Mouse (Mus musculus) lung, postnatal 36 days (tissue): ENCODE measurements around the gene Ccdc73.
"Not testable (repeated sequence)": the region's sequence is repeated elsewhere in the genome, so short reads cannot be mapped to it uniquely, and the experiment has no call there.

Experiments used
- DNase-seq: peaks from one replicate; pipeline ENCODE4 v3.0.0; 2022; ENCODE audit warnings: mixed read lengths

The Ccdc73 gene

DNA sequence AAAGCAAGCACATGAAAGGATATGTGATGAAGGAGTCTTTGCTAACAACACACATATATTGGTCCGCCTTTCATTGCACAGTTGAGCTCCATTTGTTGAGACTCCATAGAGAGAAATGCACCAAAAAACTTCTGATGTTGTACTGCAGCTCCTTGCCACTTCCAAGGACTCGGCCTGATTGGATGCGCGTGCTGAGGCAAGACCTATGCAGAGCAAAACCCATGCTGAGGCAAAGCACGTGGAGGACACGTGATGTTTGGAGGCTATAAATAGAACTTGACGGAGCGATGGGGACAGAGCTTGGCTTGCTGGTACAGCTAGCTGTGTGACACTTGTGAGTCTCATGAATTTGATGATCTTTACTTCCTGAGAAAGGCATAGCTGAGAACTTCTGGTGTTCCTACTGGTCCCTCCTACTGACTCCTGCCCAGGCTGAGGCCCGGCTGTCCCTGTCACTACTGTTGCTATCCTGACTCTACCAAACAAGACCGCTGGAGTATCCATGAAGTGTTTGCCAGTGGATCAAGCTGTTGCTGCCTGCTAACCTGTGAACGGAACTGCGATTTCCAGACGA, at the start of gene Ccdc73:
Ccdc73 (plus strand) TSS at position 524 of the 574 bp plus-strand sequence.
- DNase-seq, result no peak

DNA sequence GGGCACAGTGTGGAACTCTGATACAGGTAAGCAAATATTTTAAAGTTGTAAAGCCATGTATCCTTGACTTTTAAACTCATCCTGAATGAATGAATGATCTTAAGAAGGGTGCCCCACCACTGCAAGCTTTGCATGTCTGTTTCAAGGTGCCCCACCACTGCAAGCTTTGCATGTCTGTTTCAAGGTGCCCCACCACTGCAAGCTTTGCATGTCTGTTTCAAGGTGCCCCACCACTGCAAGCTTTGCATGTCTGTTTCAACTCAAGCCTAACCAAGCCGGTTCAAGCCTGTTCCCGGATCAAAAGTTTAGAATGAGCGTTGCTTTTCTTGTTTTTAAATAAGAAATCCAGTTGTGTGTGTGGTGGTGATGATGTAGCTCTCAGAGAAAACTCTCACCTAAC, 48.8 kb upstream of the Ccdc73 start:
- not testable (repeated sequence) for DNase-seq

DNA sequence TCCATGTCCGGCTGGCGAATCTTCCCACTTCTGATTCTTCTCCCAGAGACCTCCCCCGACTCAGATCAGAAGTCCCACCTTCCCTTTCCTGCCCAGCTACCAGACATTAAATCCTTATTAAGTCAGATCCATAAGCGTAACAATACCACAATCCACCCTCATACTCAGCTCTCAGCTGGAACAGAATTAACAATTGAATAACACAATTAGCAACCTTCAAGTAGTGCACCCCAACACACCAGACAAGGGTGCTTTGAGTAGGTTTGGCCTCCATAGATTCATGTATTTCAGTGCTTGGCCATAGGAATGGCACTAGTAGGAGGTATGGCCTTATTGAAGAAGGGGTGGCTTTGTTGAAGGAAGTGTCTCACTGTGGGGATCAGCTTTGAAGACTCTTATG, 41.4 kb upstream of the Ccdc73 start:
- DNase-seq, result no peak

DNA sequence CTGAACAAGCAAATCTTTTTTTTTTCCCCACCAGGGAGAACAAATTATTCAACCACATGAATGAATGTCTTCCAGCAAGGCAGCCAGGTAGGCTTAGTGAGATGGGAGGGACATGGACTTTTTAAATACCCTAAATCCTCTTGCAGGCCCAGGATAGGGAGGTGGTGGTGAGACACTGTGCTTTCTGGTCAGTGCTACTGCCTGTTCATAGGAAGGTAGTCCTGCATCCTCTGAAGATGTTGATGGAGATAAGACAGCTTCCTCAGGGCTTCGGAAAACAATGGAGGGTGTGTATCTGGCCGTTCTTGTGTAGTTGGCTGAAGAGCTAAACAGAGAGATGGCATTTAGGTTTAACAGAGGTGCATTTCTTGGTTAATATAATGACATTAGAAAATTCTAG, 35.1 kb upstream of the Ccdc73 start:
- DNase-seq, result peak; percentile 8

DNA sequence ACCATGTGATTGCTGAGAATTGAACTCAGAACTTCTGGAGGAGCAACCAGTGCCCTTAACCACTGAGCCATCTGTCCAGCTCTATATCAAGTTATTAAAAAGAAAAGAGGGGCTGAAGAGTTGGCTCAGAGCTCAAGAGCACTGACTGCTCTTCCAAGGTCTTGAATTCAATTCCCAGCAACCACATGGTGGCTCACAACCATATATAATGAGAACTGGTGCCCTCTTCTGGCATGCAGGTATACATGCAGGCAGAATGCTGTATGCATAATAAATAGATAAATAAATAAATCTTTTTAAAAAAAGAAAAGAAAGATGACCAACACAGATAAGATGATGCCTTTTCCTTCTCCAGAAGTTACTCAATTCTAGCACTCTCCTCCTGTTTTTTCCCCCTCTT, 26.6 kb upstream of the Ccdc73 start:
- no peak for DNase-seq

DNA sequence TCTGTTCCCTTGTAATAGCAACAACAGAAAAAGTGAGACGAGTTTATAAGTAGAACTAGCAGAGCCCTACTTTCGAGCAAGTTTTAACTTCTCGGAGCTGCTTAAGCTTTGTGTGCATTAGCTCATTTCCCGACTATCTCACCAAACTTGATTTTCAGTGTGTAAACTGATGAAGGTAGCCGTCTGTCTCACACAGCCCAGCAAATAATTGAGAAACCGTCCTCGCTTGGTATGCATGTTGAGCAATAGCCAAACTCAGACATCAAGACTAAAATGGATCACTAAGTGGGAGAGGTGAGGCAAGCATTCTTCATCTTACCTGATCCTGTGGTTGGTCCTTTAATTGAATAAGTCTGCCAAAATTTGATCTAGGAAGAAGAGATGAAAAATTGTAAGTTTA, 25.9 kb upstream of the Ccdc73 start:
- DNase-seq, result no peak

DNA sequence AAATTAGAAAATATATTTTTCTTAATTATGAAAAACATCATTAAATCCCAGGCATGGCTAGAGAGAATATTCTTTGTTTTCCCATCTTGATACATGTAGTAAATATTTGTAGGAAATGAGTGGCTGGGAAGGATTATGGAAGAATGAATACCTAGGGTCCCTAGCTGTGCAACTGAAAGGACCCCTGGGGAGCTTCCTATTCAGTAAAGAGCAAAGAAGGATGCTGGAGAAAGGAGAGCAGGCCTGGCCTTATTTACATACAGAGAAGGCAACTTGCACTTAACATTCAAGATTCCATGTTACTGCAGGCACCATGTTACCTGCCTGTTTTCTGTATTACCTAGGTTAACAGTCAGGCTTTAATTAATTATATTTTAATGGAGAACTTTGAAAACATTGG, 25.0 kb upstream of the Ccdc73 start:
- no peak for DNase-seq

DNA sequence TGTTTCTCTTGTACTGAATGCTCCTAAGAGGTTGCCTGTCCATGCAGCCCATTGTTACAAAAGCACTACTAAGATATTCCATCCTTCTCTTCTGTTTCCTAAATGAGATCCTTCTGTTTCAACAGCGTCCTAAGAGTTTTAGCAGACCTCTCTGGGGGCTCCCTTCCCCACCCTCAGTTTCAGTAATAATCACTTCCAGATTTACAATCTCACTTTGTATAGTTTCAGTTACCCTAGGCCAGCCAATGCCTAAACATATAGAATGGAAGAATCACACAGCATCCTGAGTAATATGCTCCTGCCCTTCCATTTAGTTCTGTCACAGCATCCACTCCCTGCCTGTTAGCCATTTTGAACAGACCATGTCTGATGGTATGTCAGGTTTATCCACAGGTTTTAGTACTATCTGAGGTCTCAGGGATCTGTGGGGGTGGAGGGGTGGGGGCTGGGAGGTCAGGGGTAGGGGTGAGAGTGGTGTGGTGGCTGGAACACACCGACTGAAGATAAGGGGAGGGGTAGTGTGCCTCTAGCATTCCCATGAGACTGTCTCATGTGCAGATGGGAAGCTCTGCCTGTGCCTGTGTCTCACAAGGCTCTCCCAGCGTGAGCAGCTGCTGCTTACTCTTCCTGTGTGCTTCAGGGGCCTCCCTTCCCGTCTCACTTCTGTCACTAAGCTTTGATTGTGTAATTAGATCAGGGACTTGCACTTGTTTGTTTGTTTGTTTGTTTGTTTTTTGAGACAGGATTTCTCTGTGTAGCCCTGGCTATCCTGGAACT, 20.8 kb upstream of the Ccdc73 start:
- DNase-seq, result no peak

DNA sequence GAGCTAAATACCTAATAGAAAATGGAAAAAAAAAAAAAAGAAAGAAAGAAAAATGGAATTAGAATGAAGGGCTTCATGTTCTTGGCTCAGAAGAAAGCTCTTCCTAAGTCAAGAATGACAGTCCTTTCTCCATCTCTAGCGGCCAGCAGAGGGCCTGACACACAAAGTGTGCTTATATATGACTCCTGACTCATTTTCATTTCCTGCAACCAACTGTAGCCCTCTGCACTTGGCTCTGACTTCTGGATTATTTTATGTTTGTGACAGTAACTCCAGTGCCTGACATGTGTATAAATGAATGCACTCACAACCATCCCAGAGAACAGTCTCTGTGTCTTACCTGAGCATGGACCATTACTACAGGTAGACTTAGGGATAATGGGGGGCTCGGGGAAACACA, 20.0 kb upstream of the Ccdc73 start:
- DNase-seq, result peak; percentile 22

DNA sequence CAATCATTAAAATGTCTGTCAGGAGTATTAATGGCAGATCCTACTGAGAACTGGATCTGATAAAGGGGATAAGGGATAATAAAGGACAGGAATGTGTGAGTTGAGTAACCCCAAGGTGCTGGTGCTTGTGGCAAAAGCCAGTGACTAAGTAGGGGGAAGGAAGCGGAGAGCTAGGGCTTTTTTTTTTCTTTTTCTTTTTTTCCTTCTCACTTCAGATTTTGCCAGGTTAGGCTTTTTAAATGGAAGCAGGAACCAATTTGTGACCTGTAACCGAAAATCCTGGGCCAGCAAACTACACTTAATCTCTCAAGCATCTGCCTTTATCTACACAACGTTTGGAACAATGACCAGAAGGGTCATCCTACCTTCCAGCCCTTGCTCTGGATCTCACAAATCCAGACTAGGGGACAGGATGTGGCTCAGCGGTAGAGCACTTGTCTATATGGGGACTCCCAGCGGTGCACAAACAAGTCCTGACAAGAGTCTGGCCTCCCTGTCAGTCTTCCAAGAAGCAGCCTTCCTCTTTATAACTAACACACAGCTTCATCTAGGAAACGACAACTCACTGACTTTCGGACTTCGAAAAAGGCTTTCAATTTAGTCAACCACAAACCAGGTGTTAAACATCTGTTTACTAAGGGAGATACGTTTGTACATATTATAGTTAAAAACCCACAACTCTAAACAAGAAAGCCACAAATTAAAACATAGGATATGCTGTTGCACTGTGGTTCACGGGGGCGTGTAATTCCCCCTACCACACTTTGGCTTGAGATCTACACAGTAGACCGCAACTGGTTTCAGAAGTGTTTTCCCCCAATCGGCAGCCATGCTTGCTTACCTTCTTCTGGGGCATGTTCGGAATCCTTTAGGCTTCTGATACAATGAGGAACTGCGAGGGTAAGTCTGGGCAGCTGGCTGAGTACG, 19.1 kb upstream of the Ccdc73 start:
- peak; percentile 6 for DNase-seq

DNA sequence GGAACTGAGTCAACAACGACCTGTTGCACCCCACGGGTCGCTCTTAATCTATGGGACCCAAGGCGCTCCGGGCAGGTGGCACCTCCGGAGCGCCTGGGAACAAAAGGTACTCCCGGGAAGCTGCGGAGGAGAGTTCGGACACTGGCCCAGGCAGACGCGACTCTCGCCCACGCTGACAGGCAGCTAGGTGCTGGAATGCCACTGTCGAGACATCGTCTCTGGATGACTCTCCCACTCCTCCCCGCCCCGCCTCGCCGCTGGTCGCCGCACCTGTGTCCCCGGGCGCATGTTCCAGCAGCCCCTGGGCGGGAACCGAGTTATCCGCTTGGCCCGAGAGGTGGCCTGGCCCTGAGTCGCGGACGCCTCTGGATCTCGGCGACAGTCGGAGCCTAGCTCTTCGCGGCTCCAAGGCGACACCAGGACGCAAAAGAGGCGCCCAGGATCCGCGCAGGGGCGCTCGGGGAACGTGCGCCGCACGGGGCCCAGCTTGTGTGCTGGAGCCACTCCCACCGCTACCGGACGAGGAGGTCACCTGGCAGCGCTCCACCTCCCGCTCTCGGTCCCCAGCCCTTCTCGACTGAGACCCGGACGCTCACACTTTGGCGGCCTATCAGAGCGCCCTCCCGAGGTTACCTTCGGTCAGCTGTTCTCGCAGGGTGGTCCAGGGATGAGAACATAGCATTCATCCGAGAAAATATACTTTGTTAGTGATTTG, 18.2 kb upstream of the Ccdc73 start, which contains the start of gene Prrg4:
Prrg4 (minus strand) TSS at position 601 of the 715 bp plus-strand sequence.
- DNase-seq, result peak; percentile 68

DNA sequence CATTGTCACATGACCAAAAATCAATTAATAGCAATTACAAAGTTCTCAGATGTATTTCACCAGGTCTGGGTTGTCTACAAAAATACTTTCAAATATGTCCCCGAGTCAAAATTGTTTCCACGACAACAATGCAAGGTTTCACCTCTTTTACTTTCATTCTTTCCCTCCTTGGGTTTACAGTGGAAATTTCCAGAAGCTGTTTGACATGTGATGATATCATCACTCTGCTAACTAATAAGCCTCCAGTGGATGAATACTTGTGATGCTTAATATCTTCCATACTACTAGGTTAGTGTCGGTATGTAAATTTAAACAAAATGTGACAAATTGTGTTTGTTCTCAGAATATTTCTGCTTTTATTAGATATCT, 17.6 kb upstream of the Ccdc73 start:
- peak; percentile 3 for DNase-seq

DNA sequence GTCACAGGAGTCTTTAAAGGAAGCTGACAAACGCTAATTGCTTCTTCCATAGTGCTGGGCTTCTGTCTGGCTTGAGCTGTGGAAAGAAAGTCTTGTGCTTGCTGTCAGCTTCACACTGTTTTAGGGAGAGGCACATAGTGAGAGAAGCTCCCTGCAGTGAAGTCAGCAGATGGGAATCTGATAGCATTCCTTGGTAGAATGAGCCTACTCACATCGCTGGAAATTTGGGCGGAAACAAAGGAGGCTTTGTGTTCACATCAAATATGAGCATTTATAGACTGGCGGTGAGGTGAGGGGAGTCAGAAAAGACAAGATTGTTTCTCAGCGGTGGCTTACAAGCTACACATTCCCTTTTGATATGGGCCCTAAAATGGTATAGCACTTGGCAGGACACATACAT, 15.9 kb upstream of the Ccdc73 start:
- DNase-seq, result no peak

DNA sequence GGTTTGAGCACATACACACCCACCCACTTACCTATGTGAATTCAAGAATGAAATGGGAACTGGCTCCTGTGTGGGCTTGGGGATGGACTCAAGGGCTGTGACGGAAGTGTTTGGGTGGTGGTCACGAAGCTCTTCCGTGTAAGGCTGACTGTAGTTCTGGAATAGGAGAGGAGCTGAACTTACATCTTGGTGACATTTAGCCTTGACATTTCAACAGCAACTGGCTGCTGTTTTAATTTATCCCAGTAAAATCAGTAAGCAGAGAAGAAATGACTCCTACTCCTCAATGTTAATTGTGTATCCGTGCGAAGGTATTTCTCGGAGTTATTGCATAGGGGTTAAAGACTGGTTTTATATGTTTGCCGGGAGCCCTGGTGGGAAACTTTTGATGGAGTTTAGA, 15.1 kb upstream of the Ccdc73 start:
- DNase-seq, result no peak

DNA sequence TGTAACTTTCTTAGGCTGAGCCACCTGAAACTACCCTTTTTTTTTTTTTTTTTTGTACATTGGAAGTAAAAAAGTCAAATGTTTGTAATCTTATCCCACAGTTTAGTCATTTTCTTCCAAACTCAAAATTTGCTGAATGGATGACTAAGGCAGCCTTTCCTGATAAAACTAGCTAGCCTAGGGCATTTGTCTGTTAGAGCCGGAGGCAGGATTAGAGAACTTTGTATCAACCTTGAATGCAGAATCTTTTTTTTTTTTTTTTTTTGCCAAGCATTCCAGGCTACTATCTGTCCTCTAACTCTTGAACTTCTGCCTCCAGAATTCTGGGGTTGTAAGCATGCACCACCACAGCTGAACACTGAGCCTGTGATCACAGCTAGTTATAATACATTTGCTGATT, 12.8 kb upstream of the Ccdc73 start:
- DNase-seq, result no peak

DNA sequence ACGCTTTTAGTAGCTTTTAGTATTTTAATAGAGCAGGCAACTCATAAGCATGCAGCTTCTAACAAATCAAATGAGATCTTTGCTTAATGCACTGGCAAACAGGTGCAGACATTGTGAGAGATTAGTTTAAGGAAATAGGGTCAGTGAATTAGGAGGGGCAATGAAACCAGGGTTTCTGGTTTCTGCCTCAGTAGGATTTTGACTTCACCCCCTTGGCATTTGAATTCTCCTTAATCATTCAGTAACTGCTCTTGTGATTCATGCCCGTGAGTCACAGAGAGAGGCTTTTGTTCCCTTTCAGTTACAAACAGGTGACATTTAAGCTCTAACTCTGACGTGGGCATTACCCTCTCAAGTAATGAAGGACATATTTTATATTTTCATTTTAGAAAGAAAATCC, 11.9 kb upstream of the Ccdc73 start:
- DNase-seq, result no peak

DNA sequence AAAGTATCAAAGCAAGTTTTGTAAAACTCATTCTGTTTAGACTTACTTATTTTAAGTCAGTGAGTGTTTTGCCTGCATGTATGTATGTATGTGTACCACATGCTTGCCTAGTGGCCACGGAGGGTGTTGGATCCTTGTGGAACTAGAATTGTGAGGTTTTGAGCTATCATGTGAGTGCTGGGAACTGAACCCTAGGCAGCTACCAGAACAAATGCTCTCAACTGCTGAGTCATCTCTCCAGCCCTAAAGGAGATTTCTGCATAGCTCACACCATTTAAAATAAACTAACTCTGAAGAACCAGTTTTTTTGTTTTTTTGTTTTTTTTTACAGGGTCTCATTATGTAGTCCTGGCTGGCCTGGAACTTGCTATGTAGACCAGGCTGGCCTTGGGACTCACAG, 11.4 kb upstream of the Ccdc73 start:
- no peak for DNase-seq

DNA sequence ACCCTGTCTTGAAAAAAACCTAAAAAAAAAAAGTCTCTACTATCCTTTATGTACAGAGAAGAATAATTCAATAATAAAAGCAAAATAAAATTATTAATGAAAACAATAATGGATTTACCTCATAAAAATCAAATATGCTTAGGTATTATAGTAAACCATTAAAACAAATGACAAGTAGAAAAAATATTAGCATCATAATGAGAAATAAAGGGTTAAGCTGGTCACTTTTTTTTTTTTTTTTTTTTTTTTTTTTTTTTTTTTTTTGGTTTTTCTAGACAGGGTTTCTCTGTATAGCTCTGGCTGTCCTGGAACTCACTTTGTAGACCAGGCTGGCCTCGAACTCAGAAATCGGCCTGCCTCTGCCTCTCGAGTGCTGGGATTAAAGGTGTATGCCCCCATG, 9.5 kb upstream of the Ccdc73 start:
- DNase-seq, result not testable (repeated sequence)

DNA sequence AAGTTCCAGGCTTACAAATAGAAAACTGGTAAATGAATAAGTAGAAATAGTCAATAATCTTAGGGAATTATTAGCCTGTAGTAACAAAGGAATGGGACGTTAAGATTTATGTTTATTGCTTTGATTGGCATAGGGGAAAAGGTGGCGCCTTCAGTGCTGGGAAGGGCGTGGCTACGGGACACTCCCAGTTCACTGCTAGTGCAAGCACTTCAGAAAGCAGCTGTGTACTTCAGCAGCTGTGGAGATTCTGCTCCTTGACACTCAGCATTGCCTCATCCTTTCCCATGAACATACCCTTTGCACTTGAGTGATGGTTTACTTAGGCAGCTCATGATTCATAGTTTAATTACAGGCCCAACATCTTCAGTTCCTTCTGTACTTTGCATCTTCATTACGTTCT, 8.5 kb upstream of the Ccdc73 start:
- no peak for DNase-seq

DNA sequence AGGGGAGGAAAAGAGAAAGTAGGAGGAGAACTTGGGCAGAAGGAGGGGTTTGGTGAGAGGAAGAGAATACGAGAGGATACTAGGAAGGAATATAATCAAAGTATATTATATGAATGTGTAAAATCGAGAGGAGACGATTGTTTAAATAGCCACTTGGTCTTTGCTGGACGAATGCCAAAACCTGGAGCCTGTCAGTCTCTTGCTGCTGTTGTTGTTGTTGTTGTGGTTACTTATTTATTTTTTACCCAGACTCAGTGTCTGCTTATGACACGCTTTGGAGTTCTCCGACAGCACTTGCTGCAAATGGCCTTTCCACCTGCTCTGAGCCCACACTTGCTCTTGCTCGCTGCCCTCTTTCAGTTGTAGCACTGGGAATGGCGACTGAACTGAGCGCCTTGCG, 7.2 kb upstream of the Ccdc73 start:
- DNase-seq, result no peak

DNA sequence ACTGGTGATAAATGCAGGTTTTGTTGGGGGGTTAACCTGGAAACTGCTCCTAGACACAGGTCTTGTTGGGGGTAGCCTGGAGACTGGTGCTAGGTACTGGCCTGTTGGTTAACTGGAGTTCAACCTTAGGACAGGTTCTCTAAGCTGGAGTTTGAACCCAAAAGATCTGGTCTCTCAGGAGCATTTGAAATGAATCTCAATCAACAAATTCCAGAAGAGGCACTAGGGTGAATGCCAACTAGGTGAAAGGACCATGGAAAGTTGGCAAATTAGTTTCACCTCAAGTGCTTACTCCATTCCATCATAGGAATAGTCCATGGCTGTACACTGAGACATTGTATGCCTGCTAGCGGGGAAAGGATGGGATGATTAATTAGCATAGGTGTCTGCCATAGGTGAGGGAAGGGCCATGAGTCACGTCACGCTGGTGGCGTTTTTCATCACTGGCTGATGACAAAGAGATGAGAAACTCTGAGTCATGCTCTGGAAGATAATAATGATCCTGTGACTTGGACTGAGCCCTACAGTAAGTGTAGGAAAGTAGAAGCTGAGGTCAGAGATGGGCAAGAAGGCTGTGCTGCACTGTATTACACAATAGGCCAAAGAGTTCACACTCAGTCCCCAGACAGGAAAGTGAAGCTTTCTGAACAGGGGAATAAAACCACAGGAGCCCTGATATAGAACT, 3.3 kb upstream of the Ccdc73 start:
- DNase-seq, result no peak

DNA sequence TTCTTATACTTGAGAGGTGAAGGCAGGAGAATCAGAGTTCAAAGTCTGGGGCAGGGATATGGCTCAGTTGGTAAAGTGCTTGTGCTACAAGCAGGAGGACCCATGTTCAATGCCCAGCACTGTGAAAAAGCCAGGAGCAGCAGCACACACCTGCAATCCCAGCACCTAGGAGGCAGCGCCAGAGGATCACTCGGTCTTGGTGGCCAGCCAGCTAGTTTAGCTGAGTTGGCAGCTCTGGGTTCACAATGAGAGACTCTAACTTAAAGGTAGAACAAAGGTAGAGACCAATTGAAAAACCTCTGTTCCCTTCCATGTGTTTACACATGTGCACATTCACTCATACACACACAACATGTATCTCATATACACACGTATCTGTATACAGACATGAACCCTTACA, 1.5 kb downstream of the Ccdc73 start:
- DNase-seq, result no peak

DNA sequence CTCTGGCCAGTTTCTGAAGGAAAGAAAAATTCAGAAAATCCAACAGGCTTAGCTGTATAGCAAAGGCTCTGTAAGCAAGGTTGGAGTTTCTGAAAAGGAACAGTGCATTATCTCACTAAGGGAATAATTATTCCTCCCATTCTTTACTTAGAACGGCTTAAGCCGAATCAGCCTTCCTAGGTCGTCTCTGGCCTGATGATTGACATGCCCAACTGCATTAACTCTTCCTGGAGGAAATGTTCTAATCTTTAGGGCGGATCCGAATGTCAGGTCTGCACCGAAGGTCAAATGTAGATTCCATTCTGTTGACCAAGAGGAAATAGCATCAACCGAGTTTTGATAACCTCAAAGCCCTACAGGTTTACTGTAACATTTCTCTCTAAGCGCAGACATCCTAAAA, 11.2 kb downstream of the Ccdc73 start:
- no peak for DNase-seq
